ENCODE assay signal across 25 mouse cellular contexts in the genomic region with DNA sequence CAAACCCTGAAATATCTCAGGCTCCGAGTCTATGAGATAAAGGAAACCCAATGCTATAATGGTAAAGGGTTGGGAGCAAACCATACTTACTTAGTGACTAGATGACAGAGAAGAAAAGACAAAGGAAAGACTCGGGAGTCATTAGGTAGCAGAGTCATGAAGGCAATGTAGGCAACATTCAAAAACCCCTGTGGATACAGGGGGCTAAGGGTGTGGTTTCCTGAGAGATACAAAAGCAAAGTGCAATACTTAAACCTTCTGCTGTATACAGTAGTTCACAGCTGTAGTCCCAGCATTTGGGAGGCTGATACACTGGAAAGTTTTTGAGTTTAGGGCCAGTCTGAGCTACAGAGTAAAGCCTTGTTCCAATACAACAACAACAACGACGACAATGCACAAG.
"Had no signal": no experiment of that assay in that cellular context is flagged by ENCODE, and none has a peak within 500 bp of the region (broad histone marks: within the 10 kb centered on the region; RNA-seq: fewer than 3 reads in every experiment).

No protein-coding gene starts in this region.

- H3K36me3 ChIP-seq: heart, embryonic 13.5 days; heart, embryonic 15.5 days; hindbrain, embryonic 15.5 days; limb, embryonic 13.5 days; limb, embryonic 15.5 days had no signal

- H3K9ac ChIP-seq: heart, embryonic 13.5 days; heart, embryonic 15.5 days; hindbrain, embryonic 13.5 days; hindbrain, embryonic 15.5 days; kidney, embryonic 15.5 days; limb, embryonic 13.5 days; limb, embryonic 15.5 days; liver, embryonic 12.5 days; liver, embryonic 14.5 days had no signal

- H3K4me3 ChIP-seq: heart, embryonic 13.5 days; heart, embryonic 15.5 days; hindbrain, embryonic 13.5 days; hindbrain, embryonic 15.5 days; kidney, embryonic 15.5 days; limb, embryonic 13.5 days; limb, embryonic 15.5 days; liver, embryonic 12.5 days had no signal

- DNase-seq: gastrocnemius, postnatal 14 days; gastrocnemius, postnatal 36 days; heart, adult 18-20 months; heart, postnatal 14 days; heart, postnatal 36 days; kidney, adult 11 months; kidney, adult 2 months; kidney, adult 9 months; kidney, postnatal 14 days; kidney, postnatal 36 days; layer of hippocampus, adult 9-11 months; layer of hippocampus, postnatal 36 days; left cerebral cortex, postnatal 4 days had no signal

- H3K4me2 ChIP-seq: heart, embryonic 13.5 days; heart, embryonic 15.5 days; hindbrain, embryonic 13.5 days; hindbrain, embryonic 15.5 days; kidney, embryonic 15.5 days; limb, embryonic 13.5 days; limb, embryonic 15.5 days; liver, embryonic 12.5 days had no signal

- ATAC-seq: hindbrain, postnatal 0 days; intestine, embryonic 16.5 days; liver, embryonic 12.5 days had no signal

- H3K4me1 ChIP-seq: heart, embryonic 13.5 days; heart, embryonic 15.5 days; hindbrain, embryonic 15.5 days; kidney, embryonic 15.5 days; limb, embryonic 13.5 days; limb, embryonic 15.5 days; liver, embryonic 12.5 days had no signal

- H3K27ac ChIP-seq: heart, embryonic 13.5 days; heart, embryonic 15.5 days; hindbrain, embryonic 13.5 days; hindbrain, embryonic 15.5 days; hindbrain, postnatal 0 days; kidney, embryonic 15.5 days; kidney, postnatal 0 days; limb, embryonic 13.5 days; limb, embryonic 15.5 days; liver, embryonic 12.5 days; liver, embryonic 14.5 days had no signal

- H3K27me3 ChIP-seq: heart, embryonic 13.5 days; heart, embryonic 15.5 days; hindbrain, embryonic 13.5 days; hindbrain, embryonic 15.5 days; kidney, embryonic 15.5 days; limb, embryonic 13.5 days; limb, embryonic 15.5 days; liver, embryonic 12.5 days had no signal
